In genomic region chr8:54610238-54610637, GRCm38 (mm10) we compare ENCODE assay signal across 11 mouse cellular contexts. TPM values are rescaled to one million over a fixed set of nuclear protein-coding genes. Genes with fewer than 3 reads are reported as not detected.
DNase-seq lines count a peak whose midpoint lies in the region; ATAC-seq lines count a peak whose summit lies in the region.
"Had no signal": no experiment of that assay in that cellular context is flagged by ENCODE, and none has a peak within 500 bp of the region (broad histone marks: within the 10 kb centered on the region; RNA-seq: fewer than 3 reads in every experiment).

No protein-coding gene starts in this region.

- H3K4me1 ChIP-seq in kidney, embryonic 15.5 days: no peaks in the 10 kb centered on the region
- H3K4me1 ChIP-seq in forebrain, embryonic 15.5 days: no peaks in the 10 kb centered on the region
- H3K4me1 ChIP-seq: hindbrain, embryonic 12.5 days had no signal

- H3K4me3 ChIP-seq in kidney, embryonic 15.5 days (replicated peaks): no peak overlapping the region
- H3K4me3 ChIP-seq in forebrain, embryonic 15.5 days: no peak overlapping the region
- H3K4me3 ChIP-seq: hindbrain, embryonic 12.5 days had no signal

- H3K27ac ChIP-seq in kidney, embryonic 15.5 days: no peak overlapping the region
- H3K27ac ChIP-seq in forebrain, embryonic 15.5 days (replicated peaks): no peak overlapping the region
- H3K27ac ChIP-seq: hindbrain, embryonic 12.5 days had no signal

- WGBS in kidney, embryonic 15.5 days: 79% methylated on average over 4 of the region's 4 CpGs
- 78% methylated on average over 4 of the region's 4 CpGs for WGBS in forebrain, embryonic 15.5 days

- ATAC-seq in kidney, embryonic 15.5 days (replicated peaks; ENCODE audit: low FRiP score): no peak
- ATAC-seq in forebrain, embryonic 15.5 days (replicated peaks): no peak

- H3K9ac ChIP-seq in kidney, embryonic 15.5 days: no peak overlapping the region
- no peak overlapping the region for H3K9ac ChIP-seq in forebrain, embryonic 15.5 days (replicated peaks)
- H3K9ac ChIP-seq: hindbrain, embryonic 12.5 days had no signal

- peak; percentile 17 for DNase-seq in kidney, adult 18-20 months
- peak; percentile 23 to 29 for DNase-seq in adrenal gland, adult 18-20 months (ENCODE audit: low spot score in 2 of 2)
- peak; percentile 44 to 47 for DNase-seq in heart, adult 9 months (ENCODE audit: low spot score in 2 of 2)
- peak; percentile 10 for DNase-seq in lung, postnatal 10 days
- no peak for DNase-seq in cerebellum, adult 11 months
- DNase-seq in thymus, postnatal 10 days (ENCODE audit: low spot score in 2 of 2): no peak

- H3K36me3 ChIP-seq in kidney, embryonic 15.5 days: no peaks in the 10 kb centered on the region
- H3K36me3 ChIP-seq in forebrain, embryonic 15.5 days: no peaks in the 10 kb centered on the region
- H3K36me3 ChIP-seq: hindbrain, embryonic 12.5 days had no signal

- no peak overlapping the region for H3K4me2 ChIP-seq in kidney, embryonic 15.5 days
- no peak overlapping the region for H3K4me2 ChIP-seq in forebrain, embryonic 15.5 days (replicated peaks)
- H3K4me2 ChIP-seq: hindbrain, embryonic 12.5 days had no signal

- no peaks in the 10 kb centered on the region for H3K27me3 ChIP-seq in kidney, embryonic 15.5 days
- H3K27me3 ChIP-seq in forebrain, embryonic 15.5 days: no peaks in the 10 kb centered on the region
- H3K27me3 ChIP-seq: hindbrain, embryonic 12.5 days had no signal

- no peaks in the 10 kb centered on the region for H3K9me3 ChIP-seq in kidney, embryonic 15.5 days (replicated peaks)
- H3K9me3 ChIP-seq in forebrain, embryonic 15.5 days: no peaks in the 10 kb centered on the region
- H3K9me3 ChIP-seq: hindbrain, embryonic 12.5 days had no signal

RNA-seq across cellular contexts. Expression of gene Spata4, which starts 9.7 kb away (rescaled TPM):
- polyA plus RNA-seq in kidney, embryonic 15.5 days (2015; fragmentation: Nextera tagmentation; extraction: Ambion mirVana): not detected in 2 replicates
- total RNA-seq in adrenal gland, adult 18-20 months (2021): not detected
- polyA plus RNA-seq in forebrain, embryonic 15.5 days (2015; fragmentation: Nextera tagmentation; extraction: Ambion mirVana): 0.22 and 0.23 TPM in 2 replicates
- total RNA-seq: left cerebral cortex, adult 18-20 months had no signal
- polyA plus RNA-seq: embryonic facial prominence, embryonic 11.5 days; hindbrain, embryonic 12.5 days had no signal

Comparison
In these comparisons a context has a peak if more than half of its experiments do, and no peak if none do; other contexts are left out.
1. DNase-seq: peak in kidney, adult 18-20 months (single experiment), adrenal gland, adult 18-20 months (2 of 2), heart, adult 9 months (2 of 2) and lung, postnatal 10 days (single experiment); none in cerebellum, adult 11 months (single experiment) and thymus, postnatal 10 days (0 of 2).